Mouse (Mus musculus): ENCODE measurements at regions not wholly inside any gene's neighbourhood (a gene's known extent, or its start where the extent isn't known, plus 50 kb on each side); places are given as distances from the start of the nearest gene placed in this dataset.

DNA sequence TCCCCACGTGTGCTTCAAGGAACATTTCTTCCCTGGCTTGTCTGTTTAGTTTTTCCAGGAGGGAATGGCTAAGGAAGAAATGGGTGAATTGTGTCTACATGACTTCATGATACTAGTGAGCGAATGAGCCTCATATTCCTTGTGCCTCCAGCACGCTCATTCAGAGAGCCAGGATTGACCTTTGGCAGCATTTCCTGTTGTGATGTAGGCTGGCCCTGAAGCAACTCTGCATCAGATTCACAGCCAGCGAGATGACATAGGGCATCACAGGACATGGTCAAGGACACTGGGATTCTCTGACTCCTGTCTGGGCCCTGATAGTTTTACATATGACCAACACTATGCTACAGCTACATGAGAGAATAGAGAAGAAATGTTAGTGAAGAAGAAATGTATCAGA is 135.3 kb upstream of the Arhgap5 start:
- TF ChIP-seq CTCF (IDR thresholded peaks at IDR 0.05 in 2 of 3, conservative IDR thresholded peaks at IDR 0.05 in 1 of 3; ENCODE audit: control insufficient read depth in 1 of 3, insufficient read depth in 1 of 3, low read depth in 2 of 3, low read length in 3 of 3, poor library complexity in 1 of 3, severe bottlenecking in 1 of 3), result no peak
- no peak for TF ChIP-seq MYC (IDR thresholded peaks at IDR 0.05; ENCODE audit: low read depth, low read length)
- no peak for TF ChIP-seq POLR2AphosphoS2 (IDR thresholded peaks at IDR 0.05; ENCODE audit: low read length)
- TF ChIP-seq MAZ (IDR thresholded peaks at IDR 0.05; ENCODE audit: low read depth, low read length), result no peak
- no peak for TF ChIP-seq MAX (IDR thresholded peaks at IDR 0.05; ENCODE audit: low read length)
- TF ChIP-seq POLR2AphosphoS5 (IDR thresholded peaks at IDR 0.05; ENCODE audit: borderline replicate concordance, low read depth, low read length), result no peak
- TF ChIP-seq POLR2A (IDR thresholded peaks at IDR 0.05; ENCODE audit: control insufficient read depth in 1 of 2, insufficient read depth in 1 of 2, low read depth in 1 of 2, low read length in 2 of 2, poor library complexity in 1 of 2), result no peak
- no peak for TF ChIP-seq GATA1 (IDR thresholded peaks at IDR 0.05; ENCODE audit: low read depth, low read length)
- TF ChIP-seq NRF1 (IDR thresholded peaks at IDR 0.05; ENCODE audit: insufficient read depth, low read depth, low read length, poor library complexity, severe bottlenecking), result no peak
- no peak for TF ChIP-seq TAL1 (IDR thresholded peaks at IDR 0.05; ENCODE audit: low read length)
- TF ChIP-seq CHD2 (IDR thresholded peaks at IDR 0.05; ENCODE audit: low read length), result no peak
- TF ChIP-seq KAT2A (conservative IDR thresholded peaks at IDR 0.05; ENCODE audit: low read depth, low read length), result no peak
